Mouse (Mus musculus): ENCODE measurements at regions not wholly inside any gene's neighbourhood (a gene's known extent, or its start where the extent isn't known, plus 50 kb on each side); places are given as distances from the start of the nearest gene placed in this dataset.

DNA sequence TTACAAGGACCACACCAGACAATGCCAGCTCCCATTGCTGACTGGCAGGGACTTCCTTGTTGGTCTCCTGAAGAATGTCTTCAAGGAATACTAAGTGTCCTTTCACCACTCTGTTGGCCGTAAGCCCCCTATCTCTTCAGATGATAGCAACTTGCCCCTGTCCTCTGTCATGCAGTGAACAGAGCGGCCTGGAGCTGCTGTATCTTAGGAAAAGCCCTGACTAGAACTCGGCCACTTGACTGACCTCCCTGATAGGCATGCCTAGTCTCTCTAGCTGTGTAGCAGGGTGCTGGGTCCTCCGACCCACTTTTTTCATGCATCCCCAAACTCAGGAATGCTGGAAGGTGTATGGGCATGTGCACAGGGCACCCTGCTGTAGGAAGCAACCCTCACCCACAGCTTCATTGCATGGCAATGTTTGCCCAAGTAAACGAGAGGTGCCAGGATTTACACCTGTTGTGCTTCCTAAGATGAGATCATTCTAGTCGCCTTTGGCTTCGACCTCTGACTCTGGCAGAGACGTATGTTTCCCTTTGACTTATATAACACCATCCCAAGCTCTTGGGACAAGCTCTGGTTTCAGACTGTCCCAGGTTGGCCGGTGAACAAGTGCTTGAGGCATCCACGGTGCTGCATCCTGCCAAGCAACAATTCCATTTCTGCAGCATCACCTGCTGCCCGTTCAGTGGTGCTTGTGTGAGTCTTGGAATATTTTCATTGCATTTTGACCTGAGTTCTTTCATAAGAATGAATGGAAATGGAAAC lies 145.1 kb downstream of the Zfp36l1 start:
- peaks cover 17% of the 10 kb centered on the region for H3K4me1 ChIP-seq (ENCODE audit: control insufficient read depth, low read depth, low read length)
- no peaks in the 10 kb centered on the region for H3K27me3 ChIP-seq (ENCODE audit: control insufficient read depth, insufficient read depth, low read depth, low read length)
- no peak overlapping the region for H3K4me2 ChIP-seq (ENCODE audit: low read depth, low read length)
- no peak for ATAC-seq (ENCODE audit: low read depth)
- no peak overlapping the region for H3K4me3 ChIP-seq (ENCODE audit: low read depth, low read length)
- H3K36me3 ChIP-seq (ENCODE audit: control insufficient read depth, insufficient read depth), result no peaks in the 10 kb centered on the region
- H3K9me3 ChIP-seq (replicated peaks; ENCODE audit: control insufficient read depth, low read length), result no peaks in the 10 kb centered on the region
- WGBS (ENCODE audit: insufficient replicate concordance), result 64% methylated on average over 11 of the region's 11 CpGs
- no peak overlapping the region for H3K27ac ChIP-seq (ENCODE audit: low read length)
- H3K9ac ChIP-seq (ENCODE audit: low read depth, low read length), result no peak overlapping the region

GRCm38 (mm10) chr12:79966621-79967490 lies 146.0 kb downstream of the Zfp36l1 start:
- no peak overlapping the region for H3K4me3 ChIP-seq (ENCODE audit: low read depth, low read length)
- ATAC-seq (ENCODE audit: low read depth), result no peak
- no peak overlapping the region for H3K9ac ChIP-seq (ENCODE audit: low read depth, low read length)
- peaks cover 17% of the 10 kb centered on the region for H3K4me1 ChIP-seq (ENCODE audit: control insufficient read depth, low read depth, low read length)
- no peaks in the 10 kb centered on the region for H3K27me3 ChIP-seq (ENCODE audit: control insufficient read depth, insufficient read depth, low read depth, low read length)
- H3K36me3 ChIP-seq (ENCODE audit: control insufficient read depth, insufficient read depth), result no peaks in the 10 kb centered on the region
- no peaks in the 10 kb centered on the region for H3K9me3 ChIP-seq (replicated peaks; ENCODE audit: control insufficient read depth, low read length)
- H3K4me2 ChIP-seq (ENCODE audit: low read depth, low read length), result no peak overlapping the region
- H3K27ac ChIP-seq (ENCODE audit: low read length), result no peak overlapping the region
- WGBS (ENCODE audit: insufficient replicate concordance), result 39% methylated on average over 12 of the region's 12 CpGs

- Histone ChIP-seq H3K9ac (ENCODE audit: low read depth, low read length) (no peak overlapping the region), H3K4me3 (ENCODE audit: low read depth, low read length) (no peak overlapping the region), H3K9me3 (replicated peaks; ENCODE audit: control insufficient read depth, low read length) (no peaks in the 10 kb centered on the region), H3K4me2 (ENCODE audit: low read depth, low read length) (peak overlapping the region; percentile 86), H3K27me3 (ENCODE audit: control insufficient read depth, insufficient read depth, low read depth, low read length) (no peaks in the 10 kb centered on the region), H3K27ac (ENCODE audit: low read length) (no peak overlapping the region), H3K36me3 (ENCODE audit: control insufficient read depth, insufficient read depth) (no peaks in the 10 kb centered on the region), H3K4me1 (ENCODE audit: control insufficient read depth, low read depth, low read length) (peaks cover 17% of the 10 kb centered on the region)
- no peak for ATAC-seq (ENCODE audit: low read depth)
- 54% methylated on average over 6 of the region's 6 CpGs for WGBS (ENCODE audit: insufficient replicate concordance)
Measured at GRCm38 (mm10) chr12:79966289-79966615, 146.6 kb downstream of the Zfp36l1 start.

DNA sequence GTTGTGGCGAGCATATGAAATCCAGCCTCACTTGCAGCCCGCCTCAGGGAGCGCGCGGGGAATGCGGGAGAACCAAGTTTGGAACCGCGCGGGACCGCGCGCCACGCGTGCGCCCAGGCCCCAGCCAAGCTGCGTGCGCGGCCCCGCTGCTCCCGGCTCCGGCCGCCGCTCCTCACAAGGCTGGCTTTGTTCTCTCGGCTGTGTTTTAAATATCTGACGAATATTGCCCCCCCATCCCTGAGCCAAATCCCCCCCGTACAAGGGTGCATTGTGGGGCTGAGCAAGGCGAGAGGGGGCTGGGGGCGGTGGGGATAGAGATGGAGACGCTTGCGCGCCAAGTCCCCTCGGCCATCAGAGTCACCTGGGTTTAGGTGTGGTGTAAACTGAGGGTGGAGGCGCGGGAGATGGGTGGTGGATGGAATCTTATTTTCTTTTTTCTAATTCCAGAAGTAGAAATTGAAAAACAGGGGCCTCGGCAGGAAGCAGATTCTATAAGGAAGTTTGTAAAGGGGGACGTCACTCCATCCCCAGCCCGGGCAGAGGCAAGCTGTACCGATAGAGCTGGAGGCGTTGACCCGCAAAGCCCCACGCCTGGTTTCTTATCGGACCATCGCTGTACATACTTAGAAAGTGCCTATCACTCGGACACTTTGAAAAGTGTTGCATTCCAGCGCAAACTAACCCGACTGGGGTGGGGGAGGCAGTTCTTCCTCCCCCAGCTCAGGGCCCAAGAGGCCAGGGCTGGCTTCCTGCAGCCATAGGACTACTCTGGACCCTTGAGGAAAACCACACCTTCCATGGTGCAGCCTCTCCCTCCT lies 147.1 kb downstream of the Zfp36l1 start:
- no peaks in the 10 kb centered on the region for H3K9me3 ChIP-seq (replicated peaks; ENCODE audit: control insufficient read depth, low read length)
- peaks cover 17% of the 10 kb centered on the region for H3K4me1 ChIP-seq (ENCODE audit: control insufficient read depth, low read depth, low read length)
- H3K4me2 ChIP-seq (ENCODE audit: low read depth, low read length), result peak overlapping the region; percentile 86
- no peaks in the 10 kb centered on the region for H3K36me3 ChIP-seq (ENCODE audit: control insufficient read depth, insufficient read depth)
- H3K4me3 ChIP-seq (ENCODE audit: low read depth, low read length), result peak overlapping the region; percentile 59
- peak overlapping the region; percentile 27; the same call in 1 of the 2 replicates for H3K27ac ChIP-seq (ENCODE audit: low read length)
- peak overlapping the region; percentile 42 for H3K9ac ChIP-seq (ENCODE audit: low read depth, low read length)
- ATAC-seq (ENCODE audit: low read depth), result peak; percentile 53
- no peaks in the 10 kb centered on the region for H3K27me3 ChIP-seq (ENCODE audit: control insufficient read depth, insufficient read depth, low read depth, low read length)
- 1% methylated on average over 46 of the region's 46 CpGs for WGBS (ENCODE audit: insufficient replicate concordance)

DNA sequence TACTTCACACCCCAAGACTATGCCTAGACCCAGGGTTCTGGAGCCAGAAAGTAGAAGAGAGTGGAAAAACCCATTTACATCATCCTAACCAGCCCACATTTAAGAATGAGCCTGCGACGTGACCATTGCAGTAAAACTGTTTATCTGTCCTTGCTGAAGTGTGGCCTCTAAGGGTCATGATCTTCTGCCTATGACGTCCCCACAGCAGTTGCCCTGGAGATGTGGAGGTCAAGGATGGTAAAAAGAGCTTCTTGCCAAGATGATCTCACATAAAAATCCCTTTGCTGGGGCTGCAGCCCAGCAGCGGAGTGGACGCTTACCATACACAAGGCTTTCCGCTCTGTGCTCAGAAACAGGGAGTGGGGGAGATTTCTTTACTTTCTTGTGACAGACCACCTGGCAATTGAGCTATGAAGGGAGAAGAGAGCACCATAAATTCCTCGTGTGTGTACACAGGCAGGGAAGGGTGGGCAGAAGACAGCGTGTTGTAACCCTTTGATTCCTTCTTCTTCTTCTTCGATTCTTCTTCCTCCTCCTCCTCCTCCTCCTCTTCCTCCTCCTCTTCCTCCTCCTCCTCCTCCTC lies 149.3 kb downstream of the Zfp36l1 start:
- Histone ChIP-seq H3K36me3 (ENCODE audit: control insufficient read depth, insufficient read depth) (no peaks in the 10 kb centered on the region), H3K4me3 (ENCODE audit: low read depth, low read length) (no peak overlapping the region), H3K9ac (ENCODE audit: low read depth, low read length) (no peak overlapping the region), H3K9me3 (replicated peaks; ENCODE audit: control insufficient read depth, low read length) (no peaks in the 10 kb centered on the region), H3K4me2 (ENCODE audit: low read depth, low read length) (no peak overlapping the region), H3K4me1 (ENCODE audit: control insufficient read depth, low read depth, low read length) (peaks cover 14% of the 10 kb centered on the region), H3K27me3 (ENCODE audit: control insufficient read depth, insufficient read depth, low read depth, low read length) (no peaks in the 10 kb centered on the region), H3K27ac (ENCODE audit: low read length) (no peak overlapping the region)
- no peak for ATAC-seq (ENCODE audit: low read depth)
- WGBS (ENCODE audit: insufficient replicate concordance), result 60% methylated on average over 9 of the region's 9 CpGs

- no peaks in the 10 kb centered on the region for H3K27me3 ChIP-seq (ENCODE audit: control insufficient read depth, insufficient read depth, low read depth, low read length)
- H3K4me3 ChIP-seq (ENCODE audit: low read depth, low read length), result no peak overlapping the region
- H3K36me3 ChIP-seq (ENCODE audit: control insufficient read depth, insufficient read depth), result no peaks in the 10 kb centered on the region
- H3K9me3 ChIP-seq (replicated peaks; ENCODE audit: control insufficient read depth, low read length), result no peaks in the 10 kb centered on the region
- H3K27ac ChIP-seq (ENCODE audit: low read length), result no peak overlapping the region
- ATAC-seq (ENCODE audit: low read depth), result no peak
- peaks cover 14% of the 10 kb centered on the region for H3K4me1 ChIP-seq (ENCODE audit: control insufficient read depth, low read depth, low read length)
- no peak overlapping the region for H3K4me2 ChIP-seq (ENCODE audit: low read depth, low read length)
- WGBS (ENCODE audit: insufficient replicate concordance), result 81% methylated on average over 11 of the region's 11 CpGs
- no peak overlapping the region for H3K9ac ChIP-seq (ENCODE audit: low read depth, low read length)
Measured at GRCm38 (mm10) chr12:79962649-79963236, 150.1 kb downstream of the Zfp36l1 start.

DNA sequence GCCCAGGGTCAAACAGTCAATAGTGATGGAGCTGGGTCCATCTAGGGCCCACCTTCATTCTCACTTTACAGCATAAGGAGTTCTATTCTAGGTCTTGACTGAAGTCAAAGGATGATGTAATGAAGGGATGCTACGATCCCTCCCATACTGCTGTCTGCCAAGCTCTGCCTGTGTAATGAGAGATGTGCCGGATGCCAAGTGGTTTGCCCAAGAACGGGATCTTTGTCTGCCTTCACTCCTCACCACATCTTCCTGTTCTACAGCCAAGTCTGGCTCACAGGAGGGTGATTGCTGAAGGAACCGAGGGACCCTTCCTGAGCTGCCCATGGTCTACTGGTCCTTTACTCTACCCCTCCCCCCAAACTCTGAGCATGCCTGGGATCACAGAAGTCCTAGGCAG lies 150.9 kb downstream of the Zfp36l1 start:
- 59% methylated on average over 4 of the region's 4 CpGs for WGBS (ENCODE audit: insufficient replicate concordance)
- Histone ChIP-seq H3K9me3 (replicated peaks; ENCODE audit: control insufficient read depth, low read length) (no peaks in the 10 kb centered on the region), H3K4me3 (ENCODE audit: low read depth, low read length) (no peak overlapping the region), H3K9ac (ENCODE audit: low read depth, low read length) (no peak overlapping the region), H3K4me2 (ENCODE audit: low read depth, low read length) (no peak overlapping the region), H3K4me1 (ENCODE audit: control insufficient read depth, low read depth, low read length) (peaks cover 14% of the 10 kb centered on the region), H3K36me3 (ENCODE audit: control insufficient read depth, insufficient read depth) (no peaks in the 10 kb centered on the region), H3K27ac (ENCODE audit: low read length) (no peak overlapping the region), H3K27me3 (ENCODE audit: control insufficient read depth, insufficient read depth, low read depth, low read length) (no peaks in the 10 kb centered on the region)
- no peak for ATAC-seq (ENCODE audit: low read depth)

GRCm38 (mm10) chr12:79961076-79961475 lies 151.7 kb downstream of the Zfp36l1 start:
- Histone ChIP-seq H3K4me3 (ENCODE audit: low read depth, low read length) (no peak overlapping the region), H3K36me3 (ENCODE audit: control insufficient read depth, insufficient read depth) (no peaks in the 10 kb centered on the region), H3K4me2 (ENCODE audit: low read depth, low read length) (no peak overlapping the region), H3K4me1 (ENCODE audit: control insufficient read depth, low read depth, low read length) (peaks cover 6% of the 10 kb centered on the region), H3K9me3 (replicated peaks; ENCODE audit: control insufficient read depth, low read length) (no peaks in the 10 kb centered on the region), H3K27me3 (ENCODE audit: control insufficient read depth, insufficient read depth, low read depth, low read length) (no peaks in the 10 kb centered on the region), H3K27ac (ENCODE audit: low read length) (no peak overlapping the region), H3K9ac (ENCODE audit: low read depth, low read length) (no peak overlapping the region)
- no peak for ATAC-seq (ENCODE audit: low read depth)
- 73% methylated on average over 6 of the region's 6 CpGs for WGBS (ENCODE audit: insufficient replicate concordance)

Data from liver, embryonic 16.5 days (tissue).